Mouse (Mus musculus) natural killer cell, adult 2 months (primary cell): ENCODE results near the gene Hoxd4.

Experiments
- DNase-seq, 2 experiments: peaks; one replicate each; pipeline ENCODE4 v3.0.0; 2022; ENCODE audit warnings: low spot score in 2 of 2

The Hoxd4 gene

DNA sequence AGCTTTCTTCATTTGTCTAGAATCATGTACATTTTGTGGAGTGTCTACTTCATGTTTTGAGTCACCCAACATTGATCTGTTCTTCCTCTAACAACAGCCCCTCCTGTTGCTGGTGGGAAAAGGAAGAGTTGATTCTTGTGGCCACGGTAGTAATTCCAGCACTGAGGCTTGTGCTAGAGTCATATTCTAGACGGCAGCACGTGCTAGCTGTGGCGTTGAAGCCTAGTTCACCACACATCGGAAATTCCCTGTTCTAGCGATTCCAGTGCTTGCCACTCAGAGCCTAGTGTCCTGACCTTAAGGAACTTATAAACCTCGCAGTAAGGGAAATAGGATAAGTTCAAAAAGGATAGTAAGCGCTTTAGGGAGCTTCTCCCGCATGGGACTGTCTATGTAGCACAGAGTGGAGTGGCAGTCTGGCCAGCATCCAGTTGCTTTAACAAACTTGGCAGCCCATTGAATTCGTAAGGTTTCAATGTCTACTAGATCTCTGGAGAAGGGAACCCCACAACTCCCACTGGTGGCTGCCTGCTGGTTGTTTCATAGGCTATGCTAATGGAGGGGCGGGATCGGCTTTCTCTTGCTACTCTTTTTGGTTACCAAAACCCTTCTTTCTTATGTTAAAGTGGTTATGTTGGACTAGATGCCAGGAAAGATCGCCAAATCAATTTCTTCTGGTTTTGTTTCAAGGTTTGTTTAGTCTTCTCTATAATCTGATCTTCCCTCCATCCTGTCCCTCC is 66.0 kb downstream of the Hoxd4 start:
- no peak for DNase-seq
